Mouse (Mus musculus) CH12F3 (cell line): ENCODE data around the gene Psmg3.

Experiments used
- in situ Hi-C: fragments of 300-500 bp; cut with MboI; formaldehyde crosslinking; loops from 2 replicates; pipeline ENCODE4 v1.14.3; 2020; ENCODE audit warnings: low sequenced_read_pairs

The Psmg3 gene

DNA sequence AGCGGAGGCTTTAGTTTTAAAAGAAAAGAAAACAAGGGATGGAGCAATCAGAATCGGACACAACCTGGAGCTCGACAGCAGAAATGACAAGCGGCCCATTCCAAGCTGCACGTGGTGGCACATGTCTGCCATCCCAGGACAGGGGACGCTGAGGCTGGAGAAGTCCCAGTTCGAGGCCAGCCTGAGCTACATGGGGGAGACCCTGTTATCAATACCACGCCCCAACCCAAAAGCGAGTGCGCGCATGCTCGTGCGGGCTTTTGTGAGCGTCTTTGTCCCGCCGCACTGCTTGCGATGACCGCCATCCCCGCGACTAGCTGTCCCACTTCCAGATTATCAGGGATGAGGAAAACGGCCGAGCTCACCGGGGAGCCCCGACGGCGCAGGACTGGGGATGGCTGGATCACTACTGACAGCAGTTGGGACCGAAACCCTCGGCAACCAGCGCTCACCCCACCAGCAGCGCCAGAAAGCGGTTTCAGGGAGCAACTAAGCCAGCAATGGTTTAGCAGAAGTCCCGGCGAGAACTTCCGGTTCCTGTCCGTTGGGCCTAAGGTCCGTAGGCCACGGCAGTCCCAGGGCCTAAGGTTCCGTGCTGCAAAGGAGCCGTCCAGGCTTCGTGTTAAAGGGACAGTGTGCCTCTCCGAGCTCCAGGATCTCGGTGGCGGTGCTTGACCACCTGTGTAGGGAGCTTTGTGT, at the start of gene Psmg3, which contains the start of gene Gm26938:
Psmg3 (minus strand) TSS at position 529 of the 699 bp plus-strand sequence.
Gm26938 (minus strand) TSS at position 51 of the 699 bp plus-strand sequence.
- in situ Hi-C loops = loop anchor here (25.0 kb wide), 1 partner anchor 311 kb away; no protein-coding TSS in a partner anchor

DNA sequence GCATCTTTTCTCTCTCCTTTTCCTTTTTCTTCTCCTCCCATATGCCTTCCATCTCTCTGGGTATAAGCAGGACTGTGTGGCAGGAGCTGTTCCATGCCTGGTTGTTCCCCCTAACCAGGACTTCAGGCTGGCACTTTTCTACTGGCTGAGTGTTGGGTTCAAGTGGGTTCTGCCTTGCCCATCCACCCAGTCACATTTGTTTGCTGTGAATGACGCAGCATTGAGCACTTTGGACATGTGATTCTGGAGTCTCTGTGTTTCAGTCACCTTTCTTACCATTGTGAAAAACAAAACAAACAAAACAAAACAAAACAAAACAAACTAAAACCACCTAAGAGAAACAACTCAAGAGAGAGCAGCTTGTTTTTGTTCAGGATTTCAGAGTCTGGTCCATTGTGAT, 44.8 kb upstream of the Psmg3 start:
- in situ Hi-C loops = no loop called here

DNA sequence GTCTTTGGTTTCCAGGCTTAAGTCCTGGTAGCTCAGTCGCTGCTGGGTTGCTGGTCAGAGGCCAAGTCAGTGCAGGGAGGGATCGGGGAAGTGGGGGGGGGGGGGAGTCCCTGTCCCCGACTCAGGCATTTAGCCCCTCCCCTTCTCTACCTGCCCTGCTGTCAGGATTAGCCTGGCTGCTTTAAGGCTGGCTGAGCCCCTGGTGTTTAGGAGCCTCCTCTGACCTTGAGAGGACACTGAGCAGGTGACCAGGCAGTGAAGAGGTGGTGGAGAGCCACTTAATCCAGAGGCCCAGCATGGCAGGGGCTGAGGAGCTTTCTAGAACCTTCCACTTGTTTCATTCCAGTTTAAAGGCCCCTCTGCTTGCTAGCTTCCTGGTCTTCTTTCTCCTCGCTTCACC, 44.2 kb upstream of the Psmg3 start:
- in situ Hi-C loops = no loop called here

DNA sequence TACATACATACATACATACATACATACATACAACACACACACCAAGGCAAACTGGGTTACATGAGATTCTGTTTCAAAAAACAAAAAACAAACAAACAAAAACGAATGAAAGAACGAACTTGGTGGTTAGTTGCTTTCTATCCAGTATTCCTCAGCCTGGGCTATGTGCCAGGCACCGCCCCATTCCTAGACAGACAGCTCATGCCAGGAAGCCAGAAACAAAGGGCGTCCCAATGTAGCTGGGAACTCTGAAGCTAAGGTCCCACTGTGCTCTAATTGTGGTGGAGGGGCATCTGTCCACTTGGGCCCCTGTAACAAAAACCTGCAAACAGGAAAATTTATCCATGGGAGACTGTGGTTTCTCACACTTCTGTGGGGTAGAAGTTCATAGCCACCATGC, 36.1 kb upstream of the Psmg3 start:
- in situ Hi-C loops = no loop called here

GRCm38 (mm10) chr5:139860328-139861104, 33.8 kb upstream of the Psmg3 start:
- in situ Hi-C loops = no loop called here

DNA sequence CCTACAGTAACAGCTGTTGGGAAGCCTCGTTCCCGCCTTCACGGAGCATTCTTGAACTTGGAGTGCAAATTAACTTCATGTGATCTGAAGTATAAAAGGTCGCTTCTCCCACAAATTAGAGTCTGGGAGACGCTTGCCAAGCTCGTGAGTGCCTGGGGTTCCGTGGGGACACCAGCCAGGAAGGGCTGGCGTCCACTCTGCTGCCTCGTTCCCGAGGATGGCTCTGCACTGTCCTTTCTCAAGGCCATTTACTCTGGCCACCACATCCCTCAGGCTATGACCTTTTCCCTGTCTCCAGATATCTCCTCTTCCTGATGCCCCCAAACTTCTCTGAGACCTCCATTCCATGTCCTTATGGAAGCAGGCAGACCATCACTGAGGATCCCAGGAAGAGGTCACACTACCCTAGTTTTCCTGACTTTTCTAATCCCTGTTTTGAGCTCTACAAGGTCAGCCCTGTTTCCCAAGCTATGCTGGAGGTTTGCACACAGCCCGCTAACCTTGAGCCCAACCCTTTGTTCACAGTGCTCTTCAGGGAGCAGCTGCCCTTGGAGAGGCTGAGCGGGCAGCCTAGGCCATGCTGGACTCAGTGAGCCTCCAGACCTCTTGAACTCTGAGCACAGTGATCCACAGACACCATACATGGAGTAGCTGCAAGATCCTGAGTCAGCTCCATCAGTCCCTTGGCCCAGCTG, 23.1 kb upstream of the Psmg3 start:
- in situ Hi-C loops = loop anchor here (10.0 to 25.0 kb wide), 2 partner anchors 288 to 445 kb away; no protein-coding TSS in a partner anchor

DNA sequence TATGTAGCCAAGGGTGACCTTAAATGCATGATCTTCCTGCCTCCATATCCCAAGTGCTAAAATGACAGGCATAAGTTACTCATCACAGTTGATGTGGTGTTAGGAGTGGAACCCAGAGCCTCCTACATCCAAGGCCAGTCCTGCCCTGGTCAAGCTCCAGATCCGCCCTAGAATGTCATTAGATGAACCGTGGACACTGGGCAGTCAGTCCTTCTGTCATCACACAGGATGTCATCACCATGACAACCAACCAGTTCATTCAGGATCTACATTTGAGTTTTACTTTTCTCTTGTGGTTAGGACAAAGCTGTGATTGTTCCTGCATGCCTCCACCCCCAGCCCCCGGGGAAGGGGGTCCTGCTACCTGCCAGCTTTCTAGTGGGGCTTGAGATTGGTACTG, 12.5 kb upstream of the Psmg3 start:
- in situ Hi-C loops = loop anchor here (25.0 kb wide), 1 partner anchor 298 kb away; no protein-coding TSS in a partner anchor

GRCm38 (mm10) chr5:139838476-139838892, 11.8 kb upstream of the Psmg3 start:
- in situ Hi-C loops = loop anchor here (25.0 kb wide), 1 partner anchor 299 kb away; no protein-coding TSS in a partner anchor

DNA sequence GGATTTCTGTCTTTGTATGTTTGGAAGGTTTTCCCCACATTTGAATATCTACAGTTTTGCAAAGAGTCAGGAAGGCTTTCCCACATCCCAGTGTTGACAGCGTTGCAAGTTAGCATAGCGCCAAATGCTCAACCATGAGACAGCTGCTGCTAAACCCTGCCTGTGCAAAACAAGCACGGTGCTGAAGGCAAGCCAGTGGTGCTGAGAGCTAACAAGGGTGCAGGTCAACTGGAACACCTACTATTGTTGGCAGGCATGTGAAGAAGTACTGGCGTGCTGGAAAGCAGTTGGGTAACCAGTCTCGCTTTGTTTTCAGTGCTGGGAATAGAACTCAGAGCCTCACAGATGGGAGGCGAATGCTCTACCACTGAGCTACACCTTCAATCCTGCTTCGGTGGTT, 9.0 kb upstream of the Psmg3 start:
- in situ Hi-C loops = loop anchor here (25.0 kb wide), 1 partner anchor 302 kb away; no protein-coding TSS in a partner anchor

DNA sequence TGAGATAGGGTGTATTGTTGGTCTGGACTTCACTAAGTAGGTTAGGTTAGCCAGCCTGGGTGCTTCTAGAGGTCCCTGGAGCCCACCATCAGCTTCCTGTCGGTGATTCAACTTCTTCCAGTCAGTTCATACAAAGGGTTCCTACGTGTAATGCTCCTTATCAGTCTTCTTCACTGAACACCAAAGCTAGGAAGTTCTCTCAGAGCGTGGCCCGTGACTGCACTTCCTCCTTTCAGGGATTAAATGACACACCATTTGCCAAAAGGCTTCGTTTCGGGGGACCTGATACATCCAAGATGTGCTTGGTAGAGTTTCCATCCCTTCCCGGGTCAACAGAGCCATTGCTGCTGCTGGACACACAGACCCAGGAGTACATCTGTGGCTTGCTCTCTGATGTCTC, 5.4 kb upstream of the Psmg3 start:
- in situ Hi-C loops = loop anchor here (25.0 kb wide), 1 partner anchor 305 kb away; no protein-coding TSS in a partner anchor

DNA sequence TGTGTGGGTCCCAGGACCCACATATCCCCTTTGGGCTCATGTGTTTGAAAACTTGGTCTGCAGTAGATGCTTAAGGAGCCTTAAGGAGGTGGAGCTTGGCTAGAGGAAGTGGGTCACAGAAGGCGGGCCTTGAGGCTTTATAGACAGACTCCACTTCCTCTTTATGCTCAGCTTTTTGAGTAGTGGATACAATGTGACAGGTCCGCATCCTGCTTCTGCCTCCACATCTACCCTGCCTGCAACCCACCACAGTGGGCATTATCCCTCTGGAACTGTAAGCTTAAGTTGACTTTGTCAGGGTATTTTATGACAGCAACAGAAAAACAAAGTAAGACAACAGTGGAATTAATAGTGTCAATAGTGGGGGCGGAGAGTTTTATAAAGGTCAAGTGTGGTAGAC, 4.0 kb upstream of the Psmg3 start:
- in situ Hi-C loops = loop anchor here (25.0 kb wide), 1 partner anchor 307 kb away; no protein-coding TSS in a partner anchor

GRCm38 (mm10) chr5:139829384-139829783, 2.7 kb upstream of the Psmg3 start:
- in situ Hi-C loops = loop anchor here (25.0 kb wide), 1 partner anchor 308 kb away; no protein-coding TSS in a partner anchor

- in situ Hi-C loops = loop anchor here (25.0 kb wide), 1 partner anchor 310 kb away; no protein-coding TSS in a partner anchor
Observed at GRCm38 (mm10) chr5:139827593-139827992, 908 bp upstream of the Psmg3 start.

DNA sequence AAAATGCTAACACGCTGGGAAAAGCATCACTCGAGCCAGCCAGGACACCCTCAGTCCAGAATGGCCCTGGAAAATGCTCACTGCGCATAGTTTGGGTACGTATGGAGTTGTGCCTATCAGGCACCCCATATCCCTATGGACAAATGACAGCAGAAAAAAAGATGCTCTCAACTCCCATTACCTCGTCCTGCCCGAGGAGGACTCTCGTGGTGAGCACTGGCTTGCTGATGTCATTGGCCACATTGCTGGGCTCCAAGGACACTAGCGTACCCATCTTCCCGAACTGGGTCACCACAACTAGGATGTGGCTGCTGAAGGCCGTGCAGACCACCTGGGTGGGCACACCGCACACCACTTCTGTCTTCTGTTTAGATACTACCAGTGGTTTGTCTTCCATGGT, 738 bp downstream of the Psmg3 start:
- in situ Hi-C loops = loop anchor here (25.0 kb wide), 1 partner anchor 311 kb away; no protein-coding TSS in a partner anchor

- in situ Hi-C loops = no loop called here
Observed at GRCm38 (mm10) chr5:139824531-139824930, 2.2 kb downstream of the Psmg3 start.

DNA sequence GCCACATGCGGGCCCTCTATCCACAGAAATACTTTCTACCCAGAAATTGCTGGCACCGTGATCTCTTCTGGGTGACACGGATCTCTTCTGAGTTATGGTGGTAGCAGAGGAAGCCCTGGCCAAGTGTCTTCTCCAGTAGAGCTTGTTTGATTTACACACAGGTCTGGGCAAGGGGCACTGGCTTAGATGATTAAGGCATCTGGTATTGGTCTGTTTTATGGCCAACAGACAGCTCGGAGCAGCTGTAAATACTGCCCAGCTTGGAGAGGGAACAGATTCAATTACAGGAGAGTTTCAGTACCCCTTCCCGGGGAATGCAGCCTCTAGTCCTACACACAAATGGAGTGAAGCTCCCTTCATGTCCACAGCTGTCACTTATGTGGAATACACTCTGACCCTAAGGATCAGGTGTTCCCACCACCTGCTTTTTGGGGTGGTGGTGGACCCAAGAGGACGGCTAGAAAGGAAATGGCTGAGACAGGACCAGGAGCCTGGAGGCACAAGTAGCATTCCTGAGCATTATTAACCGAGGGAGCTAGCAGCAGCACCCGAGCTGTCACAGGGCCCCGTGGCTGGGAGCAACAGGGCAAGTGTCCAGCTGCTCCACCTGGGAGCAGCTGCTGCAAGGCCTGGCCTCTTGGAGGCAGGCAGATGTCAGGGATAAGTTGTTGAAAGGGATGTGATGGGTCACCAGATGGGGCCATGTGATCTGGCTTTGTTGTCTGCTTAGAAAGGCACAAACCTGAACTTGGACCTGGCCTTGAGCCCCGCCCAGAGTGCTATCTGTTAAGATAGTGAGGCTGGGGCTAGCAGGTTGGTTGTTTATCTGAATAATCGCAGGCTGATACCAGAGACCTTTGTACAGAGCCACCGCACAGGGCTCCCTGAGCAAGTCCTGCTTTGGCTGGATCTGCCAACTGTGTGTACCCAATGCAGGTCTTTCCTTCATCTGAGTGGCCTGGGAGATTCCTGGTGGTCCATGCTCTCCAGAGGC, 4.9 kb downstream of the Psmg3 start:
- in situ Hi-C loops = no loop called here

DNA sequence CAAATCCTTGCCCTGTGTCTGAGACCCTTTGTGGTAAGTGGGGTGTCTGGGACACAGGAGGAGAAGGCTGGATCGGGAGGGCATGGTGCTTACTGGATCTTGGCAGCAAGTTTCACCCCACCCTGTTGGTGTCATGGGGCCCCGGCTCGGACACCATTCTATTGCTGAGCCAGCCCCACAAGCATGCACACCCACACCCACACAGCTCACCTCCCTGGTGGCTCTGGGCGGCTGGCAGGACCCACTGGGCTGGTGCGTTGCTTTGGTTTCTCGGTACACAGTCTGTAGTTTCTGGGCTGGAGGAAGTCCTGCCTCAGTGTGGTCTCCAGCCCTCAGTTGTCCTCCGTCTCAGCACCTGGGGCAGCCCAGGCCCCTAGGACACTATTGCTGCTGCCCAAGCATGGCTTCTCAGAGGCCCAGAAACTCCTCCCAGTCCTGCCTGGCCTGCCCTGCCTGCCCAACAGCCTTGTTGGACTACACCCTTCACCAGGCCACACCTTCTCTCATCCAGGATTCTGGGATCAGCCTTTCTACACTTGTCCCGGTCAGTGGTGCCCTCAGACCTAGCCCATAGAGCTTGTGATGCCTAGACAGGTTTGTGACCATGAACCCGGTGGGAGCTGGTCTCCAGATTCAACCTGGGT, 7.0 kb downstream of the Psmg3 start, which contains the start of gene Tmem184a:
Tmem184a (minus strand) TSS at position 380 of the 644 bp plus-strand sequence.
- in situ Hi-C loops = no loop called here

DNA sequence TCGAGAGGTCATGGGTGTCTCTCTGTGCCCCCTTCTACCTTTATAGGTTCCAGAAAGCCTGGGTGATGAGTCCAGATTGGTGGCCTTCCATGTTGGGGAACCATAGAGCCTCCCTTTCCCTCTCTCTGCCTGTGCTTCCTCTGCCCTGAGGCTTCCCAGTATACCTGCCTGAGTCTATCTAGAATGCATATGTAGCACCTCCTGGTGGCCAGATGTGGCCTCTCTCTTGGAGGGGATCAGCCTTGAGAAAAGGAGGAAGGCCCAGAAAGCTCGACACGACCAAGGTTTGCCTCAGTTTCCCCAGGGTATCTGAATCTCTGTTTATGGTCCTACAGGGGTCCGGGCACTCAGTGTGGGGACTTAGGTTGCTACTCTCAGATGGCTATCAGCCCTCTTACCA, 7.9 kb downstream of the Psmg3 start:
- in situ Hi-C loops = no loop called here

DNA sequence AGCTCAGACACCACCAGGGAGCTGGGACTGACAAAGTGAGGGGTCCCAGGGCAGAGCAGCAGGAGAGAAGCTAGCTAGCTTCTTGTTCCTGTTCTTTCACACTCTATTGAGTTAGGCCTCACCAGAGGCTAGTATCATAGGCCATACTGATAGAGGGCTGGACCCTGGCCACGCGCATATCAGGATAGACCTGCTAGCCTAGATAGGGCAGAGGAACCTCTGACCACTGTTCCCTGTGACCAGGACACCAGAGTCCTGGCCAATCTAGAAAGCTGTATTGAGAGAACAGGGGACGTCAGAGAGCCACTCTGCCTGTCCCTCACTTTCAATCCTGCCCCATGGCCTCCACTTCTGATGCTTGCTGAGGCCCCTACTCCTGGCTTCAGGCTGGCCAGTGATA, 8.6 kb downstream of the Psmg3 start:
- in situ Hi-C loops = no loop called here
